Mouse (Mus musculus): ENCODE measurements around the gene Rimbp3. TPM values are rescaled to one million over a fixed set of nuclear protein-coding genes. Genes with fewer than 3 reads are reported as not detected.

The Rimbp3 gene
- total and polyA plus RNA-seq, 2 experiments = not detected

GRCm38 (mm10) chr16:17243731-17244130 is 35.3 kb downstream of the Rimbp3 start:
- DNase-seq (ENCODE audit: extremely low read depth, low read depth, low spot score) = no peak
- H3K27me3 ChIP-seq (ENCODE audit: control insufficient read depth, insufficient read depth, low read length) = no peaks in the 10 kb centered on the region
- no peaks in the 10 kb centered on the region for H3K4me1 ChIP-seq (ENCODE audit: control insufficient read depth, insufficient read depth, low read length)
- H3K27ac ChIP-seq (replicated peaks; ENCODE audit: insufficient read depth, low read depth, low read length) = no peak overlapping the region
- WGBS = 4% methylated on average over 1 of the region's 1 CpGs
- peaks cover 18% of the 10 kb centered on the region; the same call in 1 of the 2 replicates for H3K79me2 ChIP-seq (ENCODE audit: control insufficient read depth, insufficient read depth, low read length)
- H3K4me3 ChIP-seq (ENCODE audit: insufficient read depth, low read depth, low read length) = no peak overlapping the region
- TF ChIP-seq CTCF (IDR thresholded peaks at IDR 0.05; ENCODE audit: low read depth, low read length) (no peak), POLR2A (IDR thresholded peaks at IDR 0.05; ENCODE audit: extremely low read depth, insufficient read depth, low read length) (no peak)
- H3K36me3 ChIP-seq (ENCODE audit: control insufficient read depth, insufficient read depth, low read length) = no peaks in the 10 kb centered on the region
- no peak overlapping the region for H3K9ac ChIP-seq (ENCODE audit: low read depth, low read length)

- DNase-seq (ENCODE audit: extremely low read depth, low read depth, low spot score) = no peak
- no peaks in the 10 kb centered on the region for H3K36me3 ChIP-seq (ENCODE audit: control insufficient read depth, insufficient read depth, low read length)
- H3K27me3 ChIP-seq (ENCODE audit: control insufficient read depth, insufficient read depth, low read length) = no peaks in the 10 kb centered on the region
- H3K4me3 ChIP-seq (ENCODE audit: insufficient read depth, low read depth, low read length) = no peak overlapping the region
- no peak overlapping the region for H3K27ac ChIP-seq (replicated peaks; ENCODE audit: insufficient read depth, low read depth, low read length)
- H3K9ac ChIP-seq (ENCODE audit: low read depth, low read length) = no peak overlapping the region
- TF ChIP-seq POLR2A (IDR thresholded peaks at IDR 0.05; ENCODE audit: extremely low read depth, insufficient read depth, low read length) (no peak), CTCF (IDR thresholded peaks at IDR 0.05; ENCODE audit: low read depth, low read length) (no peak)
- peaks cover 23% of the 10 kb centered on the region; the same call in 1 of the 2 replicates for H3K79me2 ChIP-seq (ENCODE audit: control insufficient read depth, insufficient read depth, low read length)
- 50% methylated on average over 1 of the region's 1 CpGs for WGBS
- no peaks in the 10 kb centered on the region for H3K4me1 ChIP-seq (ENCODE audit: control insufficient read depth, insufficient read depth, low read length)
Measured at GRCm38 (mm10) chr16:17244996-17245395, 36.6 kb downstream of the Rimbp3 start.

GRCm38 (mm10) chr16:17247727-17248126 is 39.3 kb downstream of the Rimbp3 start:
- Histone ChIP-seq H3K9ac (ENCODE audit: low read depth, low read length) (no peak overlapping the region), H3K27me3 (ENCODE audit: control insufficient read depth, insufficient read depth, low read length) (no peaks in the 10 kb centered on the region), H3K4me1 (ENCODE audit: control insufficient read depth, insufficient read depth, low read length) (peaks cover 3% of the 10 kb centered on the region; the same call in 1 of the 2 replicates), H3K4me3 (ENCODE audit: insufficient read depth, low read depth, low read length) (no peak overlapping the region), H3K36me3 (ENCODE audit: control insufficient read depth, insufficient read depth, low read length) (no peaks in the 10 kb centered on the region), H3K79me2 (ENCODE audit: control insufficient read depth, insufficient read depth, low read length) (peaks cover 22% of the 10 kb centered on the region; the same call in 1 of the 2 replicates), H3K27ac (replicated peaks; ENCODE audit: insufficient read depth, low read depth, low read length) (no peak overlapping the region)
- peak; percentile 77 for DNase-seq (ENCODE audit: extremely low read depth, low read depth, low spot score)
- 37% methylated on average over 4 of the region's 4 CpGs for WGBS
- TF ChIP-seq CTCF (IDR thresholded peaks at IDR 0.05; ENCODE audit: low read depth, low read length) (no peak), POLR2A (IDR thresholded peaks at IDR 0.05; ENCODE audit: extremely low read depth, insufficient read depth, low read length) (no peak)

- TF ChIP-seq POLR2A (IDR thresholded peaks at IDR 0.05; ENCODE audit: extremely low read depth, insufficient read depth, low read length) = no peak
- TF ChIP-seq CTCF (IDR thresholded peaks at IDR 0.05; ENCODE audit: low read depth, low read length) = no peak
- peaks cover 21% of the 10 kb centered on the region; the same call in 1 of the 2 replicates for H3K79me2 ChIP-seq (ENCODE audit: control insufficient read depth, insufficient read depth, low read length)
- no peak overlapping the region for H3K27ac ChIP-seq (replicated peaks; ENCODE audit: insufficient read depth, low read depth, low read length)
- WGBS = 73% methylated on average over 6 of the region's 6 CpGs
- no peak overlapping the region for H3K4me3 ChIP-seq (ENCODE audit: insufficient read depth, low read depth, low read length)
- H3K4me1 ChIP-seq (ENCODE audit: control insufficient read depth, insufficient read depth, low read length) = peaks cover 6% of the 10 kb centered on the region
- H3K9ac ChIP-seq (ENCODE audit: low read depth, low read length) = no peak overlapping the region
- H3K36me3 ChIP-seq (ENCODE audit: control insufficient read depth, insufficient read depth, low read length) = no peaks in the 10 kb centered on the region
- no peak for DNase-seq (ENCODE audit: extremely low read depth, low read depth, low spot score)
- no peaks in the 10 kb centered on the region for H3K27me3 ChIP-seq (ENCODE audit: control insufficient read depth, insufficient read depth, low read length)
Measured at GRCm38 (mm10) chr16:17249135-17249534, 40.7 kb downstream of the Rimbp3 start.

- Histone ChIP-seq H3K4me1 (ENCODE audit: control insufficient read depth, insufficient read depth, low read length) (peaks cover 7% of the 10 kb centered on the region), H3K79me2 (ENCODE audit: control insufficient read depth, insufficient read depth, low read length) (peaks cover 21% of the 10 kb centered on the region; the same call in 1 of the 2 replicates), H3K27ac (replicated peaks; ENCODE audit: insufficient read depth, low read depth, low read length) (no peak overlapping the region), H3K27me3 (ENCODE audit: control insufficient read depth, insufficient read depth, low read length) (no peaks in the 10 kb centered on the region), H3K9ac (ENCODE audit: low read depth, low read length) (no peak overlapping the region), H3K4me3 (ENCODE audit: insufficient read depth, low read depth, low read length) (no peak overlapping the region), H3K36me3 (ENCODE audit: control insufficient read depth, insufficient read depth, low read length) (no peaks in the 10 kb centered on the region)
- peak; percentile 82 for DNase-seq (ENCODE audit: extremely low read depth, low read depth, low spot score)
- TF ChIP-seq POLR2A (IDR thresholded peaks at IDR 0.05; ENCODE audit: extremely low read depth, insufficient read depth, low read length) = no peak
- TF ChIP-seq CTCF (IDR thresholded peaks at IDR 0.05; ENCODE audit: low read depth, low read length) = no peak
- 15% methylated on average over 3 of the region's 3 CpGs for WGBS
Measured at GRCm38 (mm10) chr16:17251539-17251938, 43.1 kb downstream of the Rimbp3 start.

GRCm38 (mm10) chr16:17252086-17252726 is 43.8 kb downstream of the Rimbp3 start:
- no peak for DNase-seq (ENCODE audit: extremely low read depth, low read depth, low spot score)
- WGBS = 68% methylated on average over 3 of the region's 3 CpGs
- Histone ChIP-seq H3K4me3 (ENCODE audit: insufficient read depth, low read depth, low read length) (no peak overlapping the region), H3K27ac (replicated peaks; ENCODE audit: insufficient read depth, low read depth, low read length) (no peak overlapping the region), H3K27me3 (ENCODE audit: control insufficient read depth, insufficient read depth, low read length) (no peaks in the 10 kb centered on the region), H3K36me3 (ENCODE audit: control insufficient read depth, insufficient read depth, low read length) (no peaks in the 10 kb centered on the region), H3K4me1 (ENCODE audit: control insufficient read depth, insufficient read depth, low read length) (peaks cover 7% of the 10 kb centered on the region), H3K9ac (ENCODE audit: low read depth, low read length) (no peak overlapping the region), H3K79me2 (ENCODE audit: control insufficient read depth, insufficient read depth, low read length) (peaks cover 21% of the 10 kb centered on the region; the same call in 1 of the 2 replicates)
- no peak for TF ChIP-seq POLR2A (IDR thresholded peaks at IDR 0.05; ENCODE audit: extremely low read depth, insufficient read depth, low read length)
- TF ChIP-seq CTCF (IDR thresholded peaks at IDR 0.05; ENCODE audit: low read depth, low read length) = no peak

Measured in liver, adult 2 months (tissue).